Mouse (Mus musculus) embryonic stem cell, embryonic (primary cell): ENCODE measurements around the gene Pter.

Experiments used
- CTCF ChIA-PET, 4 experiments: fragments of 300-600 bp in 2 of 4; fragments of 350-600 bp in 2 of 4; sonication (Branson Sonifier 250); formaldehyde crosslinking; loops; one replicate each; lab custom pipeline; 2022; ENCODE audit warnings: inconsistent platforms in 2 of 4; lab: Charles Lee
- POLR2A ChIA-PET, 4 experiments: fragments of 300-600 bp in 2 of 4; fragments of 350-600 bp in 2 of 4; sonication (Branson Sonifier 250); formaldehyde crosslinking; loops; one replicate each; lab custom pipeline; 2022; ENCODE audit warnings: antibody characterized with exemption in 4 of 4, inconsistent platforms in 1 of 4; lab: Charles Lee

The Pter gene

GRCm38 (mm10) chr2:12923804-12924591, at the start of gene Pter:
TSS of gene Pter (plus strand) at chr2:12924041.
- ChIA-PET POLR2A (interaction anchor here in 3 of 4 experiments (0.6 to 1.3 kb wide), 12 partner anchors 8 to 621 kb away, joined by 3 to 4 read pairs (median 3); partner anchors contain the start of genes Rsu1 (in 1 of the 3) and Trdmt1 (in 1 of the 3)), CTCF (interaction anchor here in 1 of 4 experiments (0.6 to 1.3 kb wide), 4 partner anchors 245 to 1388 kb away, joined by 4 to 8 read pairs (median 6); no protein-coding TSS in a partner anchor)

- ChIA-PET CTCF (no interaction called here), POLR2A (interaction anchor here in 1 of 4 experiments (1.0 kb wide), 1 partner anchor 155 kb away, joined by 3 read pairs; no protein-coding TSS in a partner anchor)
Observed at GRCm38 (mm10) chr2:12874232-12874631, 49.6 kb upstream of the Pter start.

- CTCF ChIA-PET: no interaction called here
Observed at GRCm38 (mm10) chr2:12879492-12879891, 44.3 kb upstream of the Pter start.

GRCm38 (mm10) chr2:12881009-12881408, 42.8 kb upstream of the Pter start:
- CTCF ChIA-PET: no interaction called here
- POLR2A ChIA-PET: no interaction called here

More at GRCm38 (mm10) chr2:12879492-12879891, 44.3 kb upstream of the Pter start:
- POLR2A ChIA-PET: no interaction called here

GRCm38 (mm10) chr2:12883276-12883914, 40.4 kb upstream of the Pter start:
- ChIA-PET POLR2A (no interaction called here), CTCF (no interaction called here)

GRCm38 (mm10) chr2:12887015-12887414, 36.8 kb upstream of the Pter start:
- CTCF ChIA-PET: no interaction called here
- POLR2A ChIA-PET: no interaction called here

- CTCF ChIA-PET: interaction anchor here in 1 of 4 experiments (1.0 kb wide), 1 partner anchor 150 kb away, joined by 3 read pairs; no protein-coding TSS in a partner anchor
Observed at GRCm38 (mm10) chr2:12905786-12906185, 18.1 kb upstream of the Pter start.

GRCm38 (mm10) chr2:12925643-12926042, 1.8 kb downstream of the Pter start:
- ChIA-PET CTCF (no interaction called here), POLR2A (no interaction called here)

More at GRCm38 (mm10) chr2:12905786-12906185, 18.1 kb upstream of the Pter start:
- POLR2A ChIA-PET: no interaction called here

- POLR2A ChIA-PET: no interaction called here
Observed at GRCm38 (mm10) chr2:12930338-12930737, 6.5 kb downstream of the Pter start.

GRCm38 (mm10) chr2:12933905-12934304, 10.1 kb downstream of the Pter start:
- ChIA-PET CTCF (no interaction called here), POLR2A (interaction anchor here in 2 of 4 experiments (0.9 to 1.2 kb wide), 2 partner anchors 10 kb away, joined by 3 read pairs; partner anchors contain the start of gene Pter (in 2 of the 2))

More at GRCm38 (mm10) chr2:12930338-12930737, 6.5 kb downstream of the Pter start:
- CTCF ChIA-PET: no interaction called here

- ChIA-PET CTCF (no interaction called here), POLR2A (no interaction called here)
Observed at GRCm38 (mm10) chr2:12935286-12935685, 11.4 kb downstream of the Pter start.

GRCm38 (mm10) chr2:12937461-12938217, 13.8 kb downstream of the Pter start:
- ChIA-PET CTCF (no interaction called here), POLR2A (no interaction called here)

GRCm38 (mm10) chr2:12938641-12939040, 14.8 kb downstream of the Pter start:
- POLR2A ChIA-PET: no interaction called here

GRCm38 (mm10) chr2:12956703-12957424, 33.0 kb downstream of the Pter start:
- CTCF ChIA-PET: no interaction called here
- POLR2A ChIA-PET: interaction anchor here in 1 of 4 experiments (0.6 kb wide), 1 partner anchor 120 kb away, joined by 4 read pairs; no protein-coding TSS in a partner anchor

More at GRCm38 (mm10) chr2:12938641-12939040, 14.8 kb downstream of the Pter start:
- CTCF ChIA-PET: no interaction called here

- CTCF ChIA-PET: no interaction called here
Observed at GRCm38 (mm10) chr2:12970049-12970724, 46.3 kb downstream of the Pter start.

GRCm38 (mm10) chr2:12973752-12974151, 49.9 kb downstream of the Pter start:
- CTCF ChIA-PET: no interaction called here
- POLR2A ChIA-PET: no interaction called here

More at GRCm38 (mm10) chr2:12970049-12970724, 46.3 kb downstream of the Pter start:
- POLR2A ChIA-PET: no interaction called here

- POLR2A ChIA-PET: no interaction called here
- CTCF ChIA-PET: no interaction called here
Observed at GRCm38 (mm10) chr2:12977367-12977766, 53.5 kb downstream of the Pter start.

- POLR2A ChIA-PET: no interaction called here
- CTCF ChIA-PET: interaction anchor here in 1 of 4 experiments (0.6 kb wide), 1 partner anchor 159 kb away, joined by 3 read pairs; no protein-coding TSS in a partner anchor
Observed at GRCm38 (mm10) chr2:12978771-12979170, 54.9 kb downstream of the Pter start.
